7 mouse cellular contexts compared by ENCODE assay signal in genomic region chr7:30308076-30309005, GRCm38 (mm10). TPM values are rescaled to one million over a fixed set of nuclear protein-coding genes. Genes with fewer than 3 reads are reported as not detected.
DNase-seq lines count a peak whose midpoint lies in the region; ATAC-seq lines count a peak whose summit lies in the region.

Alkbh6 (plus strand) TSS chr7:30308717.

- no peaks in the 10 kb centered on the region for H3K9me3 ChIP-seq in embryonic facial prominence, embryonic 12.5 days
- no peaks in the 10 kb centered on the region; the same call in 1 of the 2 replicates for H3K9me3 ChIP-seq in limb, embryonic 11.5 days (ENCODE audit: control insufficient read depth, low read length)
- H3K9me3 ChIP-seq in midbrain, embryonic 14.5 days (ENCODE audit: control insufficient read depth, low read length): no peaks in the 10 kb centered on the region

- no peaks in the 10 kb centered on the region for H3K27me3 ChIP-seq in embryonic facial prominence, embryonic 12.5 days
- no peaks in the 10 kb centered on the region for H3K27me3 ChIP-seq in limb, embryonic 11.5 days (ENCODE audit: control insufficient read depth, insufficient read depth, low read length)
- H3K27me3 ChIP-seq in midbrain, embryonic 14.5 days (ENCODE audit: control insufficient read depth, insufficient read depth, low read length): no peaks in the 10 kb centered on the region

- WGBS in embryonic facial prominence, embryonic 12.5 days: 3% methylated on average over 27 of the region's 27 CpGs
- 5% methylated on average over 27 of the region's 27 CpGs for WGBS in limb, embryonic 11.5 days
- 5% methylated on average over 27 of the region's 27 CpGs for WGBS in midbrain, embryonic 14.5 days

- peak; percentile 91 for DNase-seq in adrenal gland, postnatal 25 days
- peak; percentile 100 for DNase-seq in heart, adult 11 months
- DNase-seq in kidney, adult 18-20 months: peak; percentile 91
- peak; percentile 92 for DNase-seq in limb, embryonic 11.5 days (ENCODE audit: low spot score)
- peak; percentile 96 for DNase-seq in midbrain, embryonic 14.5 days
- DNase-seq in spleen, adult 18-20 months: peak; percentile 81 to 87

- ATAC-seq in embryonic facial prominence, embryonic 12.5 days (ENCODE audit: insufficient number of reproducible peaks, insufficient read depth, low FRiP score, low TSS enrichment): peak; percentile 100
- peak; percentile 99 for ATAC-seq in limb, embryonic 11.5 days (ENCODE audit: insufficient number of reproducible peaks, low FRiP score, low TSS enrichment, low read depth)
- peak; percentile 99 for ATAC-seq in midbrain, embryonic 14.5 days (ENCODE audit: low FRiP score, low TSS enrichment)

- H3K36me3 ChIP-seq in embryonic facial prominence, embryonic 12.5 days: peaks cover 45% of the 10 kb centered on the region
- peaks cover 12% of the 10 kb centered on the region for H3K36me3 ChIP-seq in limb, embryonic 11.5 days (ENCODE audit: control insufficient read depth, insufficient read depth, low read length)
- peaks cover 52% of the 10 kb centered on the region for H3K36me3 ChIP-seq in midbrain, embryonic 14.5 days (ENCODE audit: control insufficient read depth, insufficient read depth, low read length)

- H3K27ac ChIP-seq in embryonic facial prominence, embryonic 12.5 days: peak within 1 kb of the TSS; percentile 58
- no peak within 1 kb of the TSS for H3K27ac ChIP-seq in limb, embryonic 11.5 days (replicated peaks; ENCODE audit: low read depth, low read length)
- peak within 1 kb of the TSS; percentile 81 for H3K27ac ChIP-seq in midbrain, embryonic 14.5 days (replicated peaks; ENCODE audit: low read depth, low read length)

- peak within 1 kb of the TSS; percentile 71 for H3K4me3 ChIP-seq in embryonic facial prominence, embryonic 12.5 days
- peak within 1 kb of the TSS; percentile 62 for H3K4me3 ChIP-seq in limb, embryonic 11.5 days (ENCODE audit: low read depth, low read length)
- H3K4me3 ChIP-seq in midbrain, embryonic 14.5 days (replicated peaks; ENCODE audit: low read depth, low read length): peak within 1 kb of the TSS; percentile 70

- H3K4me1 ChIP-seq in embryonic facial prominence, embryonic 12.5 days: peaks cover 12% of the 10 kb centered on the region
- H3K4me1 ChIP-seq in limb, embryonic 11.5 days (ENCODE audit: control insufficient read depth, insufficient read depth, low read length): peaks cover 4% of the 10 kb centered on the region
- H3K4me1 ChIP-seq in midbrain, embryonic 14.5 days (ENCODE audit: control insufficient read depth, insufficient read depth, low read length): peaks cover 12% of the 10 kb centered on the region

- H3K9ac ChIP-seq in embryonic facial prominence, embryonic 12.5 days: peak within 1 kb of the TSS; percentile 77
- peak within 1 kb of the TSS; percentile 64 for H3K9ac ChIP-seq in limb, embryonic 11.5 days (ENCODE audit: low read length)
- H3K9ac ChIP-seq in midbrain, embryonic 14.5 days (replicated peaks; ENCODE audit: low read length): peak within 1 kb of the TSS; percentile 71

- H3K4me2 ChIP-seq in embryonic facial prominence, embryonic 12.5 days (replicated peaks): peak within 1 kb of the TSS; percentile 87
- peak within 1 kb of the TSS; percentile 71 for H3K4me2 ChIP-seq in limb, embryonic 11.5 days (ENCODE audit: low read depth, severe bottlenecking)
- H3K4me2 ChIP-seq in midbrain, embryonic 14.5 days (ENCODE audit: low read length): peak within 1 kb of the TSS; percentile 86

RNA-seq across cellular contexts. Expression of gene Alkbh6, which starts in this region (rescaled TPM):
- total RNA-seq in adrenal gland, postnatal 25 days (2021): 51.6 and 59.2 TPM in 2 replicates
- 88.6 and 92.2 TPM in 2 replicates for polyA plus RNA-seq in embryonic facial prominence, embryonic 12.5 days (2016; fragmentation: Nextera tagmentation; extraction: Ambion mirVana)
- polyA plus RNA-seq in limb, embryonic 11.5 days (2014; fragmentation: Nextera tagmentation; extraction: Ambion mirVana): 93.7 and 97.6 TPM in 2 replicates
- 107 and 145 TPM in 2 replicates for polyA plus RNA-seq in midbrain, embryonic 14.5 days (2014; fragmentation: Nextera tagmentation; extraction: Ambion mirVana)
